Mouse (Mus musculus) thymus, adult 2 months (tissue): ENCODE measurements at regions not wholly inside any gene's neighbourhood (a gene's known extent, or its start where the extent isn't known, plus 50 kb on each side); places are given as distances from the start of the nearest gene placed in this dataset.
A peak's percentile ranks its signal among the peaks of the same experiment; 100 is the strongest.

Source experiments
- DNase-seq: peaks from one replicate; pipeline ENCODE4 v3.0.0; 2021
- H3K27ac ChIP-seq: fragments of 200-500 bp; 2 replicates; pipeline ENCODE4 v1.5.1; 2012; ENCODE audit warnings: low read length, control low read depth; ENCODE audit not compliant: control insufficient read depth, insufficient read depth
- H3K27me3 ChIP-seq: fragments of 200-500 bp; 2 replicates; pipeline ENCODE4 v1.6.1; 2012; ENCODE audit warnings: mild to moderate bottlenecking, low read length, moderate library complexity, mixed read lengths; ENCODE audit not compliant: control insufficient read depth, insufficient read depth
- H3K36me3 ChIP-seq: fragments of 200-500 bp; 2 replicates; pipeline ENCODE4 v1.6.1; 2012; ENCODE audit warnings: mild to moderate bottlenecking, low read length, moderate library complexity; ENCODE audit not compliant: control insufficient read depth, insufficient read depth
- H3K4me1 ChIP-seq: fragments of 200-500 bp; replicated peaks from 2 replicates; pipeline ENCODE4 v1.6.1; 2012; ENCODE audit warnings: low read length; ENCODE audit not compliant: control insufficient read depth, insufficient read depth
- H3K4me3 ChIP-seq: fragments of 200-500 bp; 2 replicates; pipeline ENCODE4 v1.5.1; 2012; ENCODE audit warnings: mild to moderate bottlenecking, low read length, control low read depth, moderate library complexity; ENCODE audit not compliant: control insufficient read depth, insufficient read depth
- CTCF ChIP-seq: fragments of 200-500 bp; IDR thresholded peaks from 2 replicates; pipeline ENCODE4 v1.5.1; 2012; ENCODE audit warnings: mild to moderate bottlenecking, control low read depth, low read length, moderate library complexity, borderline replicate concordance; ENCODE audit not compliant: control insufficient read depth, poor library complexity, insufficient read depth; ENCODE audit errors: extremely low read depth
- POLR2A ChIP-seq: fragments of 200-500 bp; IDR thresholded peaks from 2 replicates; pipeline ENCODE4 v1.6.1; 2012; ENCODE audit warnings: mild to moderate bottlenecking, low read length, control low read depth, moderate library complexity; ENCODE audit not compliant: control insufficient read depth, poor library complexity, insufficient read depth; ENCODE audit errors: extremely low read depth
- WGBS: fragments of 180-500 bp; shearing (Covaris S2); methylation state at CpG from one replicate; pipeline ENCODE4 v1.1.7; 2018; 5-methylcytosine and 5-hydroxymethylcytosine counted together

GRCm38 (mm10) chr1:88752332-88752731, 50.3 kb upstream of the Arl4c start:
- H3K27me3 ChIP-seq: no peaks in the 10 kb centered on the region
- WGBS: 14% methylated on average over 5 of the region's 5 CpGs
- TF ChIP-seq CTCF (no peak), POLR2A (no peak)
- no peaks in the 10 kb centered on the region for H3K4me1 ChIP-seq
- no peak overlapping the region for H3K27ac ChIP-seq
- DNase-seq: no peak
- H3K4me3 ChIP-seq: no peak overlapping the region
- H3K36me3 ChIP-seq: no peaks in the 10 kb centered on the region

GRCm38 (mm10) chr1:88756658-88757057, 54.6 kb upstream of the Arl4c start:
- Histone ChIP-seq H3K27me3 (no peaks in the 10 kb centered on the region), H3K4me1 (no peaks in the 10 kb centered on the region), H3K36me3 (no peaks in the 10 kb centered on the region), H3K27ac (no peak overlapping the region), H3K4me3 (no peak overlapping the region)
- TF ChIP-seq CTCF (peak; percentile 71; the same call in 1 of the 2 replicates), POLR2A (no peak)
- DNase-seq: peak; percentile 28
- 70% methylated on average over 7 of the region's 7 CpGs for WGBS

DNA sequence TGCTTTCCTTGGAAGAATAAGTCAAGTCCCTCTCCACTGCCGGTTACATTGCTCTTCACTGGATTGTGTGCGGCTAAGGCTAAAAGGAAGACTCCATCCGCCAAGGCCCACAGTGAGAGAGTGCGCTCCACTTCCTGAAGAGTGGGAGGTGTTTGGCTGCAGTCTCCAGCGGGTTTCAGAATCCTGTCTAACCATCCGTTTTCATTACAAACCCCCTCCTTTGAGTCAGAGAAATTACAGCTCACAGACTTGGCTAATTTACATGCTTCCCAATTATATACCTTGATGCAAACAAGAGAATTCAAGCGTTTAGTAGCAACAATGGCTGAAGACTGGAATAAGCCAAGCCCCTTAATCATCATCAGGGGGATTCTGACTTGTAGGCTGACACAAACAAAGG, 55.1 kb upstream of the Arl4c start:
- no peak overlapping the region for H3K27ac ChIP-seq
- WGBS: 86% methylated on average over 7 of the region's 7 CpGs
- no peak for DNase-seq

DNA sequence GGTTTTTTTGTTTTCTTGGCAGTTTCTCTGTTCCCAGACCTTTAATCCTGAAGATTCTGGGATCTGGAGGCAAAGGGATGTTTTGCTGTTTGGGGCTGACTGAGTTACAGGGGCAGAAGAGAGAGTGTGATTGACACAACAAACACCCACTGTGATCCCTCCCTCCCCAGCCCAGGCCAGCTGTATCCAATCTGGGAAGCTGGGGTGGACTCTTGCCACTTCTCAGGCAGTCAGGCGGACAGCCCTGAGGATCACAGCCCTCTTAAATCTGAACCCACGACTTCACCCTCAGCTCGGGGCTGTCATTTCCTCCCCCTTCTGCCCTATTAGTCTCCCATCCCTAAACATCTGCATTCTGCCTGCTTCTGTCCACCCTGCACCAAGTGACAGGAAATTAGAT, 55.7 kb upstream of the Arl4c start:
- Histone ChIP-seq H3K27me3 (no peaks in the 10 kb centered on the region), H3K36me3 (no peaks in the 10 kb centered on the region), H3K4me3 (no peak overlapping the region), H3K4me1 (no peaks in the 10 kb centered on the region), H3K27ac (no peak overlapping the region)
- 53% methylated on average over 3 of the region's 3 CpGs for whole genome bisulfite sequencing
- no peak for TF ChIP-seq POLR2A
- TF ChIP-seq CTCF: no peak
- no peak for DNase-seq

More for the DNA sequence above, 55.1 kb upstream of the Arl4c start:
- no peaks in the 10 kb centered on the region for H3K27me3 ChIP-seq
- H3K4me3 ChIP-seq: no peak overlapping the region
- H3K36me3 ChIP-seq: no peaks in the 10 kb centered on the region
- H3K4me1 ChIP-seq: no peaks in the 10 kb centered on the region
- TF ChIP-seq POLR2A (no peak), CTCF (no peak)

GRCm38 (mm10) chr1:88760643-88761042, 58.6 kb upstream of the Arl4c start:
- DNase-seq: no peak
- Histone ChIP-seq H3K4me1 (no peaks in the 10 kb centered on the region), H3K36me3 (no peaks in the 10 kb centered on the region), H3K27ac (no peak overlapping the region), H3K27me3 (no peaks in the 10 kb centered on the region), H3K4me3 (no peak overlapping the region)
- TF ChIP-seq POLR2A: no peak
- no peak for TF ChIP-seq CTCF
- 62% methylated on average over 11 of the region's 11 CpGs for WGBS

DNA sequence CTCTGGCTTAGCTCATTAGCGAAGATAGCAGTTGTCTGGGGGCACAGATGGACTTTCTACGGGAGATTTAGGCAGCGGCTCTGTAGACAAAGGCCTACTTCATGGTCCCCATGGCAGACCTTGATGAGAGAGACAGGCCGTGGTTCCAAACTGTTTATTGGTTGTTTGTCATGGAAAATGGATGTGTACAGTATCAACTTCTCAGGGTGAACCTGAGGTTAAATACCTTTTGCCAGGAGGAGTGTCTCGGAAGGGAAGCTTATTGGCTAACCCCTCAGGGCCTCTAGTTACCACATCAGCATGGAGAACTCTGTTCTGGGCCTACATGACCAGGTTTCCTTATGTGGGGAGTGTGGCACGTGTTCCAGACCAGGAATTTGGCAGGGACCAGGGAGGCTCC, 59.1 kb upstream of the Arl4c start:
- Histone ChIP-seq H3K4me1 (no peaks in the 10 kb centered on the region), H3K4me3 (no peak overlapping the region), H3K27ac (no peak overlapping the region), H3K36me3 (no peaks in the 10 kb centered on the region), H3K27me3 (no peaks in the 10 kb centered on the region)
- no peak for TF ChIP-seq POLR2A
- TF ChIP-seq CTCF: no peak
- no peak for DNase-seq
- 97% methylated on average over 6 of the region's 6 CpGs for WGBS

DNA sequence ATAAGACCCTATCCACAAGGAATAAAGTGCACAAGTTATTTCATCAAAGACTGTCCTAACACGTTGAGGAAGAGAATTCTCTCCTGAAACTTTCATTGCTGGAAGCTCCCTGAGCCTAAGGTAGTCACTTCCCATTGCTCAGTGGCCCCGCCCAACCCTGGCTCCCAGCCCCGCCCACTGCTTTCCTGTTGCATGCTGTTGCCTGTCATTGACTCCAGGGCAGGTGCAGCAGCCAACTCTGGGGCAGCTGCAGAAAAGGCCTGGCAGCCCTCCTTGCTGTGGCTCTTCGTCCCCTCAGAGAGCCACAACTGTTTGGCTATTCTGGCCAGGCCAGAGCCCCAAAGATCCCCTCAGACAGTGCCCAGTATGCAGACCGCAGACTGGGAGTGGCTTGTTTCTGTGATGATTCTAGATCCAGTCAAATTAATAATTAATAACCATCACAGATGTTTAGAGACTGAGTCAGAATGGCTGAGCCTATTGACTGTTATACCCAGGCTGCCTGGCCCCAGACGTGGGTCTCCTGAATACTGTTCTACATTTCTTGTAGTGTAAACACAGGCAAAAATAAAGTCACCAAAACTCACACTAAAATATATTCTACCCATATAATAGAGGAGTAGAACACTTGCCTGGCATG, 61.8 kb upstream of the Arl4c start:
- Histone ChIP-seq H3K4me1 (no peaks in the 10 kb centered on the region), H3K27ac (no peak overlapping the region), H3K36me3 (no peaks in the 10 kb centered on the region), H3K27me3 (no peaks in the 10 kb centered on the region), H3K4me3 (no peak overlapping the region)
- 58% methylated on average over 6 of the region's 6 CpGs for WGBS
- peak; percentile 12 for DNase-seq
- TF ChIP-seq POLR2A: no peak
- no peak for TF ChIP-seq CTCF
